In genomic region chr3:42057286-42057868, GRCm38 (mm10) we compare ENCODE assay signal across 19 mouse cellular contexts.
A peak's percentile ranks its signal among the peaks of the same experiment; 100 is the strongest.
DNase-seq lines count a peak whose midpoint lies in the region; ATAC-seq lines count a peak whose summit lies in the region.
"Had no signal": no experiment of that assay in that cellular context is flagged by ENCODE, and none has a peak within 500 bp of the region (broad histone marks: within the 10 kb centered on the region; RNA-seq: fewer than 3 reads in every experiment).

No protein-coding gene starts in this region.

- 42% methylated on average over 10 of the region's 10 CpGs for WGBS in kidney, embryonic 16.5 days
- 72% methylated on average over 10 of the region's 10 CpGs for WGBS in hindbrain, embryonic 16.5 days
- WGBS in neural tube, embryonic 15.5 days = 62% methylated on average over 10 of the region's 10 CpGs

- H3K4me1 ChIP-seq in kidney, embryonic 16.5 days (ENCODE audit: insufficient read depth, low read length) = no peaks in the 10 kb centered on the region
- H3K4me1 ChIP-seq in hindbrain, embryonic 16.5 days (ENCODE audit: control insufficient read depth, insufficient read depth, low read depth, low read length) = no peaks in the 10 kb centered on the region
- peaks cover 4% of the 10 kb centered on the region; the same call in 1 of the 2 replicates for H3K4me1 ChIP-seq in neural tube, embryonic 15.5 days
- H3K4me1 ChIP-seq: embryonic facial prominence, embryonic 12.5 days had no signal

- no peak overlapping the region for H3K4me3 ChIP-seq in kidney, embryonic 16.5 days (ENCODE audit: low read length)
- no peak overlapping the region for H3K4me3 ChIP-seq in hindbrain, embryonic 16.5 days (ENCODE audit: low read length)
- no peak overlapping the region for H3K4me3 ChIP-seq in neural tube, embryonic 15.5 days (replicated peaks)
- H3K4me3 ChIP-seq: embryonic facial prominence, embryonic 12.5 days had no signal

- no peaks in the 10 kb centered on the region for H3K9me3 ChIP-seq in kidney, embryonic 16.5 days (ENCODE audit: low read length)
- H3K9me3 ChIP-seq in hindbrain, embryonic 16.5 days (ENCODE audit: control insufficient read depth, low read length) = no peaks in the 10 kb centered on the region
- H3K9me3 ChIP-seq in neural tube, embryonic 15.5 days (replicated peaks) = no peaks in the 10 kb centered on the region
- H3K9me3 ChIP-seq: embryonic facial prominence, embryonic 12.5 days had no signal

- 0 out of 2 replicates have a peak, but pooled peaks have one; percentile 70 for ATAC-seq in kidney, embryonic 16.5 days (ENCODE audit: low FRiP score, low TSS enrichment)
- ATAC-seq in hindbrain, embryonic 16.5 days = peak; percentile 65
- peak; percentile 73 for ATAC-seq in neural tube, embryonic 15.5 days (ENCODE audit: low FRiP score)
- ATAC-seq: forebrain, postnatal 0 days; lung, postnatal 0 days; midbrain, embryonic 16.5 days had no signal

- H3K36me3 ChIP-seq in kidney, embryonic 16.5 days (ENCODE audit: insufficient read depth, low read length) = no peaks in the 10 kb centered on the region
- no peaks in the 10 kb centered on the region for H3K36me3 ChIP-seq in hindbrain, embryonic 16.5 days (ENCODE audit: control insufficient read depth, insufficient read depth, low read length)
- H3K36me3 ChIP-seq in neural tube, embryonic 15.5 days = no peaks in the 10 kb centered on the region
- H3K36me3 ChIP-seq: embryonic facial prominence, embryonic 12.5 days had no signal

- no peak overlapping the region for H3K27ac ChIP-seq in kidney, embryonic 16.5 days (ENCODE audit: low read length)
- no peak overlapping the region for H3K27ac ChIP-seq in hindbrain, embryonic 16.5 days (ENCODE audit: low read depth, low read length)
- no peak overlapping the region for H3K27ac ChIP-seq in neural tube, embryonic 15.5 days (replicated peaks)
- H3K27ac ChIP-seq: embryonic facial prominence, embryonic 12.5 days; macrophage had no signal

- peak overlapping the region; percentile 30 for H3K4me2 ChIP-seq in kidney, embryonic 16.5 days (replicated peaks; ENCODE audit: low read depth, low read length)
- no peak overlapping the region for H3K4me2 ChIP-seq in hindbrain, embryonic 16.5 days (ENCODE audit: low read length)
- no peak overlapping the region for H3K4me2 ChIP-seq in neural tube, embryonic 15.5 days
- H3K4me2 ChIP-seq: embryonic facial prominence, embryonic 12.5 days had no signal

- no peak for DNase-seq in kidney, adult 18-20 months
- peak; percentile 56 for DNase-seq in forelimb bud, embryonic 11.5 days (ENCODE audit: low read depth, low spot score)
- no peak for DNase-seq in layer of hippocampus, postnatal 36 days
- DNase-seq in adipocyte (ENCODE audit: low spot score) = no peak
- DNase-seq: adrenal gland, adult 8-10 months; cerebellum, adult 18-20 months; cerebellum, postnatal 25 days; forebrain, postnatal 0 days; gastrocnemius, postnatal 36 days; heart, postnatal 36 days; kidney, adult 9 months; thymus, postnatal 14 days had no signal

- no peak overlapping the region for H3K9ac ChIP-seq in kidney, embryonic 16.5 days (replicated peaks; ENCODE audit: low read length)
- H3K9ac ChIP-seq in hindbrain, embryonic 16.5 days (ENCODE audit: low read depth, low read length) = no peak overlapping the region
- H3K9ac ChIP-seq in neural tube, embryonic 15.5 days (replicated peaks) = no peak overlapping the region
- H3K9ac ChIP-seq: embryonic facial prominence, embryonic 12.5 days; forebrain, postnatal 0 days had no signal

- no peaks in the 10 kb centered on the region for H3K27me3 ChIP-seq in kidney, embryonic 16.5 days (ENCODE audit: insufficient read depth, low read length)
- H3K27me3 ChIP-seq in hindbrain, embryonic 16.5 days (replicated peaks; ENCODE audit: control insufficient read depth, insufficient read depth, low read length) = no peaks in the 10 kb centered on the region
- H3K27me3 ChIP-seq in neural tube, embryonic 15.5 days (replicated peaks) = no peaks in the 10 kb centered on the region
- H3K27me3 ChIP-seq: embryonic facial prominence, embryonic 12.5 days had no signal
